Mouse (Mus musculus) thymus, postnatal 36 days (tissue): ENCODE results near the gene Fer1l5.

ENCODE experiments used
- DNase-seq, 2 experiments: peaks; one replicate each; pipeline ENCODE4 v3.0.0; 2022; ENCODE audit warnings: mixed read lengths in 2 of 2

Gene Fer1l5

DNA sequence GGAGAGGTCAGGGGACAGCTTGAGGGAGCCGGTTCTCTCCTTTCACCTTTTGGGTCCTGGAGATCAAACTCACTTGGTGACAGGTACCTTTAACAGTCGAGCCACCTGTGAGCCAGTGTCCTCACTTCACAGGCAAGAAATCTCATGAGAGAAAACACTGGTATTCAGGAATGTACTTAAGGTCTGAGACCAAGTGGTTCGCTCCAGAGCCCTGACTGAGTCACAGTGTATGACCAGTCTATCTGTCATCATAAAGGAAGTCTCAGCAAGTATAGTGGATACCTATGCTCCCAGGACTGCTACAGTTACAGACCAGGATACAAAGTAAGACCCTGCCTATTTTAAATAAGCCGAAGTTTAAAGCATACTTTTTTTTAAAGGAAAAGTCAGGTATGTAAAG is 60.9 kb downstream of the Fer1l5 start:
- no peak for DNase-seq

DNA sequence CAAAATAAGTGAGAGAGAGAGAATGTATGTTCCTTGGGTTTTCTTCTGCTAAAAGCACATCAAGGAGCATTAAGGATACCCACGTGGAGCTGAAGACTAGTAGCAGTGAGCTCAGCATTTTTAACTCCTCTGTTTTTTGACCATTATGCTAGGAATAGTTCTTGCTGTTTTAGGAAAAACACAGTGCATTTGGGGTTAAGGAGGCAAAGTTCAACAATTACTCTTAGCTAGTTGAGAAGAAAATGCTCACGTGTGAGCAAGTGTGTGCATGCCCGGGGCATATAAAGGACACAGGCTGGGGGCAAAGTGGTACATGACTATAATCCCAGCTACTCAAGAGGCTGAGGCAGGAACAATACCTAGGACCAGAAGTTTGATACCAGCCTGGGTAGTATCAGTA is 61.5 kb downstream of the Fer1l5 start:
- DNase-seq, result no peak

GRCm38 (mm10) chr1:36435071-36435470 is 63.0 kb downstream of the Fer1l5 start:
- peak; percentile 52 to 72 for DNase-seq

- no peak for DNase-seq
These were observed 64.4 kb downstream of the Fer1l5 start for GRCm38 (mm10) chr1:36436515-36436914.

- no peak for DNase-seq
These were observed 65.1 kb downstream of the Fer1l5 start for GRCm38 (mm10) chr1:36437223-36437622.

- no peak for DNase-seq
These were observed 69.0 kb downstream of the Fer1l5 start for GRCm38 (mm10) chr1:36441101-36441500.

DNA sequence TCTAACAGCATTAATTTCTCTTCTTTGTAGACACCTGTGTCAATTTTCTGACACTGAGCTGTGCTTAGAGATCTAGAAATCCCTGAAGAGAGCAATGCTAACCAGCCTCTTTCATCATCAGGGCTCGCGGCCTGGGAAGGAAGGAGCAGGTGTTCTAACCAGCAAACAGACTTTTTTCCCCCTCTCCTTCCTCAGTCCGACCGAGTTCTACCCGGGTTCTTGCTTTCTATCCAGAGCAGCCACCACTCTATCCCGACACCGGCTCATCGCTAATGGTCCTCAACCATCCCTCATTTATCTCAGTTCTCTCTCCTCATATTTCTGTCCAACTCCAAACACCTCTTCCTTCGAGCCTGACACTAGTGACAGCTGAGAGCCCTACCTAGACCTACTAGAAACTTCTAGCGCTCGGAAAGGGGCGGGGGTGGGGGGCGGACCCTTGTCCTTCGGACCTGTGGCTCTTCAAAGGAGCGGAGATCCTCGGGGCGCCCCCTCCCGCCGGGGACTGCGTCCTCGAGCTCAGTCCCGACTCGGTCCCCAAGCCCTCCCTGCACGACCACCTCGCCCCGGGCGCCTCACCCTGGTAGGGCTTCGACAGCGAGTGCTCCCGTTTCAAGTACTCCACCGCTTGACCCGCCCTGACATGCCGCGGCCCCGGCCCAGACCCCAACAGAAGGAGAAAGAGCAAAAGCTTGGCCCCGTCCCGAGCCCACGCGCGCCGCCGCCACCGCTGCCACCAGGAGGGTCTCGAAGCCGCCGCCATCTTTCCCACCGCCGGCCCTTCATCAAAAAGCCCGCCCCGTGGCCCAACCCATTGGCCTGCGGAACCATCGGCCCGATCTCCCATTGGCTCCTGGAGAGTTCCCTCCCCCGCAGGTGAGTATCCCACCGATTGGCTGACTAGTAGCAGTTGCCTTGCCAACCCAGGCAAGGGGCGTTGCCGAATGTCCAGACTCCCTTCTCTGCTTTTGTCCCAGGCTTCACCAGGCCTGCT is 72.7 kb downstream of the Fer1l5 start, which contains the start of gene Lman2l:
TSS of gene Lman2l (minus strand) at position 801 of the 994 bp plus-strand sequence.
- DNase-seq, result peak; percentile 96 to 98

- DNase-seq, result no peak
These were observed 73.4 kb downstream of the Fer1l5 start for GRCm38 (mm10) chr1:36445508-36445907.

DNA sequence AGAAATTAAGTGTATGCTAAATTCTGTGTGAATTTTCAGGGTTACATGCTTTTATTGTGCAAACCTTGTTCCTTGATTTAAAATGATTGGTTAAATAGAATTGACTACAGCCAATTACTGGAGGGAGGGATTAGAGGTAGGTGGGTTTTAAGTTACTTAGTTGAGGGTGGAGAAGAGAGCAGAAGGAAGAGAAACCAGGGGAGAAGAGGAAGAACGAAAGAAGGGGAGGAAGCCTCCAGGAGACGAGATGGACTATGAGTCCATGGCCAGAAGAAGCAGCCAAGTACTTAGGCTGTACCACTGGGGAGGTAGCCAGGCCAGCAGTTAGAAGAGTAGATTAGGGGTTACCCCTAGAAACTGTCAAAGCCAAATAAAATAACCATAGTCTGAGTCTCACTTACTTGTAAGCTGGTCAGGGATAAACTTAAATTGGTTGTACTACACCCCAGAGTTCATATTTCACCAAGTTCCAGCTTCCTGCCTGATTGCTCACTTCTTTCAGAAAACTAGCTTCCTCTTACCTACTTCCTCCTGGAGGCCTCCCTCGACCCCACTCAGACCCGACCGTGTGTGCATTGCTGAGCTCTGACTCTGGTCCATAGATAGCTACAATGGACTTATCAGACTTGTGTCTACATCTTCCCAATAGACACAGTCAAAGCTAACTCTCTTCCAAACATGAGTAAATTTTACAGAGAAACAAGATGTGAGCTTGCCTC is 74.2 kb downstream of the Fer1l5 start:
- no peak for DNase-seq

GRCm38 (mm10) chr1:36446841-36447240 is 74.8 kb downstream of the Fer1l5 start:
- DNase-seq, result no peak

DNA sequence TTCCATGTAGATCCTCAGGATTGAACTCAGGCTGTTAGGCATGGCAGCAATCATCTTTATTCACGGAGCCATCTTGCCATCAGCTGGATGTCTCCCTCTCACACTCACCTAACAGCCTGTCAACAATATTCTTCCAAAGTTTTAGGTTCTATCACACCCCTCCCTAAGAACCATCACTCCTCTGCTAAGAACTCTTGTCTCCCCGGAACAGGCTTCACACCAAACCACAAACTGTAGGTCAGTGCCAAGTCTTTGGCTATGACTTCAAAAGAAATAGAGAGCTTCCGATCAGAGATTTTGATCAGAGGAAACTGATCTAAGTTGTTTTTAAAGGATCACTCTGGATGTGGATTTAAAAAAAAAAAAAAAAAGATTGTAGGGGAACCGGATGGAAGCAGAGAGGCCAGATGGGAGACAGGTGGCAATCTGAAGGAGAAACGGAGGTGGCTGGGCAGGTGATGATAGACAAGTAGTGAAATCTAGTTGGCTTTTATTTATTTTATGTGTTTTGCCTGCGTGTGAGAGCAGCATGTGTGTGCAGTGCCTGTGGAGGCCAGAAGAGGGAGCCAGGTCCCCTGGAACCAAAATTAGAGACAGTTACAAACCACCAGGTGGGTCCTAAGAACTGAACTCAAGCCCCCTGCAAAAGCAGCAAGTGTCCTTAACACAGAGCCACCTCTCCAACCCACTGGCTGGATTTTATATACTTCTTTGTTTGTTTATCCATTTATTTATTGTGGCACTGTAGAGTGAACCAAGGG is 82.1 kb downstream of the Fer1l5 start:
- DNase-seq, result no peak

GRCm38 (mm10) chr1:36457388-36458014 is 85.4 kb downstream of the Fer1l5 start:
- DNase-seq, result no peak

GRCm38 (mm10) chr1:36458169-36458568 is 86.1 kb downstream of the Fer1l5 start:
- DNase-seq, result no peak

DNA sequence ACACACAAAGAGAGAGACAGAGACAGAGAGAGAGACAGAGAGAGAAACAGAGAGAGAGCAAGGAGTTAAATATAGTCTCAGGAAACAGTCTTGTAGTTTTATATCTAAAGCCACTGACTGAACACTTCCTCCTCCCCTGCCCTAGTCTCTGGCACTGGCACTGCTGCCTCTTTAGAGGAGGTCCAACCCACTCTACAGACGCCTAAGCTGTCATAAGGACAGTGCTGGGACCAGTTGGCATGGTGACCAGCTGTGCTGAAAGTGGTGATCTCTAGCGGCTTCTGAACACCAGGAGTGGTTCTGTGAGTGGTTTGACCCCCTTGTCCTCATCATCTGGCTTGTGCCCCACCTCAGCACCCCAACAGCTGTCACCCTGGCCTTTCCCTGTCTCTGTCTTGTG is 89.7 kb downstream of the Fer1l5 start:
- peak; percentile 31 to 43 for DNase-seq

GRCm38 (mm10) chr1:36465641-36466160 is 93.6 kb downstream of the Fer1l5 start:
- DNase-seq, result no peak

GRCm38 (mm10) chr1:36467446-36467845 is 95.4 kb downstream of the Fer1l5 start:
- DNase-seq, result no peak

DNA sequence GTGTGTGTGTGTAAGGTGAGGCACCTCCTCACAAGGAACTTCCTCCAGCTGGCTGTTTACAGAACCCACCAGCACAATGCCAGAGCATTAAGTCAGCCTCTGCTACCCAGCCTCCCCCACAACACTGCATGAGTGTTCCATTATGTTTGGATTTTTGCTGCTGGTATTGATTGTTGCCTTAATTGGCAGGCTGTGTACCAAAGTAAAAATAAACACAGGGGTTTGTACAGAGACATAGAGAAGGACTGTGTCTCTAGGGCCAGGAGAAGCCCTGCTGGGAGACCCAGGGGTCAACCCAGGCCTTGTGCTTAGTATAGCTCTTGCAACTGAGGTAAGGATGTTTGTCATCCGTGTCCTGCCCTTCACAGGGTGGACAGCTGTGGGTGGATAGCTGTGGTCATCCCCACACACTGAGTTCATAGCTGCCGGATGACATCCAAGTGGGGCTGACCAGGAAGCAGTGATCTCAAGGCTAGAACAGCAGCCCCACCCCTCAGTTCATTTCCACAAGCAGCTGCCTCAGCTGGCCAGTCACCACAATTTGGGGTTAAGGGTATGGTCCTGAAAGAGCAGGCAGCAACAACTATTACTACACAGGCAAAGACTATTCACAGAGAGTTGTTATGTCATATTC is 97.8 kb downstream of the Fer1l5 start:
- DNase-seq, result no peak

GRCm38 (mm10) chr1:36471181-36472105 is 99.4 kb downstream of the Fer1l5 start, which contains the start of gene Cnnm4:
Gene Cnnm4, plus strand, starts transcription at chr1:36471620.
- DNase-seq, result peak; percentile 88 to 91
